Mouse (Mus musculus): ENCODE data around the gene Chst2. TPM values are rescaled to one million over a fixed set of nuclear protein-coding genes. Genes with fewer than 3 reads are reported as not detected.

The Chst2 gene
- polyA plus RNA-seq, 1 experiment from 2014 or later: 2.4 TPM

DNA sequence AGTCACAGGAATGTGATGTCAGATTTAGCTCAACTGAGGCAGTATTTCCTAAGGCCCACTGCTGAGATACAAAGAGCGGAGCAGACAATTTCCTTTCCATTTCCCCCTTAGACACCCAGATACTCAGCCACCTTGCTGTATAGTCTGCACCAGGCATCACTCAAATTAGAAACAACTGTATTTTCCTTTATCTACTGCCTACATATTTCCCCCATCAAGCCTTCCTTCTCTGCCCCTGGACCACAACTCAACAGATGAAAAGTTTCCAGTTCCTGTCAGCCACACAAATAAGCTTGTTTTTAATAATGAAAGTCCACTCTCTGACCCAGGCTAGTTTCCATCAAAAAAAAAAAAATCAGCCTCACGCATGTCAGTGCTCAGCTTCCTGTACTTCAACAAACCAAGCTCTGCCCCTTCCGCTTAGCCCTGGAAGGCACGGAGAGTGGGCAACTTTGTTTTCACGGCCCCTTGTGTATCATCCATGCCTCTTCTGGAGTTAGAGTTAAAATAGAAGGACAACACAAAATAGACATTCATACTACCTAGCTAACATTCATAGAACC is 52.6 kb downstream of the Chst2 start:
- H3K9ac ChIP-seq (ENCODE audit: low read length): no peak overlapping the region
- H3K9me3 ChIP-seq (ENCODE audit: control insufficient read depth, low read length): no peaks in the 10 kb centered on the region
- H3K4me2 ChIP-seq (ENCODE audit: low read length): no peak overlapping the region
- WGBS: 67% methylated on average over 5 of the region's 5 CpGs
- no peak overlapping the region for H3K4me3 ChIP-seq (ENCODE audit: control insufficient read depth in 1 of 2, insufficient read depth in 1 of 2, low read depth in 1 of 2, low read length in 2 of 2)
- H3K27me3 ChIP-seq (ENCODE audit: control insufficient read depth, insufficient read depth, low read length): no peaks in the 10 kb centered on the region
- H3K36me3 ChIP-seq (ENCODE audit: control insufficient read depth, insufficient read depth, low read length): no peaks in the 10 kb centered on the region
- no peak for ATAC-seq (ENCODE audit: insufficient number of reproducible peaks, insufficient read depth, low FRiP score, low read depth)
- no peak overlapping the region for H3K27ac ChIP-seq (replicated peaks in 1 of 2; ENCODE audit: control insufficient read depth in 1 of 2, insufficient read depth in 1 of 2, low read depth in 2 of 2, low read length in 2 of 2)
- no peaks in the 10 kb centered on the region for H3K4me1 ChIP-seq (ENCODE audit: control insufficient read depth in 2 of 2, insufficient read depth in 2 of 2, low read length in 2 of 2)

DNA sequence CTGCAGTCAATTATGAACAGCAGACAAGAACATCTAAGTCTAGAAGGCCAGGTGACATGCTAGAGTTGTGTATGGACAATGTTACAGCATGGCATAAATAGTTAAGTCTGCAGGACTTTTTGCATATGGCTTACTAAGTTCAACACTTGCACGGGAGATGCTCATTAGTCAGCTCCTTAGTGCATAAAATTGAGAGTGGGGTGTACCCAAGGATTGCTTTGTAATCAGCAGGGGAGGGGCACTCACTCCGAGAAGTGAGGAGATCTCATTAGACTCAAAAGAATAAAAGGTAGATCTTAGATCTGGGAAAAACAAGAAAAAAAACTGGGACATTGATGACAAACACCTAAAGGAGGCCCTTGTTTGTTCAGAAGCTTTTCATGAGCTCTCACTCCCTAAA is 54.6 kb downstream of the Chst2 start:
- Histone ChIP-seq H3K9ac (ENCODE audit: low read length) (no peak overlapping the region), H3K4me2 (ENCODE audit: low read length) (no peak overlapping the region), H3K4me3 (ENCODE audit: control insufficient read depth in 1 of 2, insufficient read depth in 1 of 2, low read depth in 1 of 2, low read length in 2 of 2) (no peak overlapping the region), H3K9me3 (ENCODE audit: control insufficient read depth, low read length) (no peaks in the 10 kb centered on the region), H3K36me3 (ENCODE audit: control insufficient read depth, insufficient read depth, low read length) (no peaks in the 10 kb centered on the region), H3K27me3 (ENCODE audit: control insufficient read depth, insufficient read depth, low read length) (no peaks in the 10 kb centered on the region), H3K27ac (replicated peaks in 1 of 2; ENCODE audit: control insufficient read depth in 1 of 2, insufficient read depth in 1 of 2, low read depth in 2 of 2, low read length in 2 of 2) (no peak overlapping the region), H3K4me1 (ENCODE audit: control insufficient read depth in 2 of 2, insufficient read depth in 2 of 2, low read length in 2 of 2) (no peaks in the 10 kb centered on the region)
- 84% methylated on average over 2 of the region's 2 CpGs for WGBS
- ATAC-seq (ENCODE audit: insufficient number of reproducible peaks, insufficient read depth, low FRiP score, low read depth): no peak

DNA sequence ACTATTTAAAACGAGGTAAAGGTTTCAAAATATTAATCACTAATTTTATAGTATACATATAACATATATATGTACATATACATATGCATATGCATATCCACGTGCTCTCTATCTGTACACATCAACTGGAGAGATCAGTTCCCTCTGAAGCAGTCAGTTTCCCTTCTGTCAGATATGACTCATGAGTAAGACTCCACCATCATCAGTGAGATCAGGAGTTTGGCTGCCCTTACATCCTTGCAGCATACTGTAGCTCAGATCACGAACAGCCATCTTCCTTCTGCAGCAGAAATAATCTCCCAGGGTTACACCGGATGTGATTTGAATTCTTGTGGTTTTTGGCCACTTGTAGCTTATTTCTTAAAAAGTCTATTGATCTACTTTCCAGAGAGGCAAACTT is 56.0 kb downstream of the Chst2 start:
- H3K36me3 ChIP-seq (ENCODE audit: control insufficient read depth, insufficient read depth, low read length): no peaks in the 10 kb centered on the region
- H3K27me3 ChIP-seq (ENCODE audit: control insufficient read depth, insufficient read depth, low read length): no peaks in the 10 kb centered on the region
- no peaks in the 10 kb centered on the region for H3K4me1 ChIP-seq (ENCODE audit: control insufficient read depth in 2 of 2, insufficient read depth in 2 of 2, low read length in 2 of 2)
- no peak overlapping the region for H3K4me3 ChIP-seq (ENCODE audit: control insufficient read depth in 1 of 2, insufficient read depth in 1 of 2, low read depth in 1 of 2, low read length in 2 of 2)
- no peak overlapping the region for H3K4me2 ChIP-seq (ENCODE audit: low read length)
- H3K9ac ChIP-seq (ENCODE audit: low read length): no peak overlapping the region
- ATAC-seq (ENCODE audit: insufficient number of reproducible peaks, insufficient read depth, low FRiP score, low read depth): no peak
- no peaks in the 10 kb centered on the region for H3K9me3 ChIP-seq (ENCODE audit: control insufficient read depth, low read length)
- 66% methylated on average over 4 of the region's 4 CpGs for WGBS
- H3K27ac ChIP-seq (replicated peaks in 1 of 2; ENCODE audit: control insufficient read depth in 1 of 2, insufficient read depth in 1 of 2, low read depth in 2 of 2, low read length in 2 of 2): no peak overlapping the region

Other genes with a start within 250 kb of the Chst2 start
- gene U2surp, start 105.3 kb upstream of the Chst2 start, polyA plus RNA-seq (2014; fragmentation: Nextera tagmentation; extraction: Ambion mirVana): 76.3 and 77.6 TPM in 2 replicates
- gene Paqr9, start 152.9 kb upstream of the Chst2 start, polyA plus RNA-seq (2014; fragmentation: Nextera tagmentation; extraction: Ambion mirVana): 0.82 and 0.91 TPM in 2 replicates
- gene Pcolce2, start 230.9 kb upstream of the Chst2 start, polyA plus RNA-seq (2014; fragmentation: Nextera tagmentation; extraction: Ambion mirVana): 0.13 and 0.22 TPM in 2 replicates